Mouse (Mus musculus): ENCODE measurements at regions not wholly inside any gene's neighbourhood (a gene's known extent, or its start where the extent isn't known, plus 50 kb on each side); places are given as distances from the start of the nearest gene placed in this dataset.

DNA sequence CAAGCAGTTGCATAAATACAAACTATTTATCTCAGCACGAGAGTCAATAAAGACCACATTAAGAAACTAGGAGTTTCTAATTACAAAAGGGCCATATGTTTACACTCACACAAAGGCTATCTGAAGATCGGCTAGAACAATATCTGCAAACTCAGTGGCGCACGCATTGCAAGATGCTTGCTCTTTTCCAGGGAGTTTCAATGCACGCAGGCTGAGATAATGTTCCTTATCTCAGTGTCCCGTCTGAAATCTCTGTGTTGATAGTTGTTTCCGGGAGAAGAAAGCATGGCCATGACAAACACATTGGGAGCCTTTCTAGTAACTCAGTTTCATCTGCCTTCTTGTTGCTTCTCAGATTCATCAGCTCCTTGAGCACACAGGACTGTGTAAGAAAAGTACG lies 192.6 kb upstream of the Daam1 start:
- no peak for DNase-seq
- TF ChIP-seq POLR2A (IDR thresholded peaks at IDR 0.05; ENCODE audit: control insufficient read depth, extremely low read depth, insufficient read depth, low read length, poor library complexity) (no peak), CTCF (IDR thresholded peaks at IDR 0.05; ENCODE audit: borderline replicate concordance, control insufficient read depth, extremely low read depth, insufficient read depth, low read length, poor library complexity) (no peak)
- Histone ChIP-seq H3K27me3 (ENCODE audit: control insufficient read depth, insufficient read depth, low read length) (no peaks in the 10 kb centered on the region), H3K27ac (ENCODE audit: control insufficient read depth, insufficient read depth, low read length) (no peak overlapping the region), H3K4me3 (ENCODE audit: control insufficient read depth, insufficient read depth, low read length) (no peak overlapping the region), H3K4me1 (replicated peaks; ENCODE audit: control insufficient read depth, insufficient read depth, low read length) (no peaks in the 10 kb centered on the region), H3K36me3 (ENCODE audit: control insufficient read depth, insufficient read depth, low read length) (no peaks in the 10 kb centered on the region)
- 87% methylated on average over 8 of the region's 8 CpGs for WGBS

DNA sequence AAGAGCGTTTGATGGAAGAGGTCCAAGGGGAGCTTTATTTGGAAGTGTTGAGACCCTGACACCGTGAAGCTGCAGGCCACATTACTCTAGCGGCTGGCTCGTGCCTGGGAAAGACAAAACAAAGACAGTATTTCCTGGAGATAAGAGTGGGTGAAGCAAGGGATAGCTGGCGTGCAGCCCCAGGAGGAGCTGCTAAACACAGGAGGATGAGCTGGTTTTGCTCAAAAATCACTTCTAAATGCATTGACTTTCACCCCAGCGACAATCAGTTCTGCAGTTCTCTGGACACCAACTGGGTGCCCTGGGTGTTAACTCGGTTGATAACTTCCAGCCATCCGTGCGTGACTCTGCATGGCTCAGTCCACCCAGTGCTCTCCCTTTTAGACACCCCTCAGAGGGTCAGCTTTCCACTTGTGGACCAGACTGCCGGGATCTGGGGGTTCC lies 190.8 kb upstream of the Daam1 start:
- 84% methylated on average over 10 of the region's 10 CpGs for WGBS
- no peak for TF ChIP-seq CTCF (IDR thresholded peaks at IDR 0.05; ENCODE audit: borderline replicate concordance, control insufficient read depth, extremely low read depth, insufficient read depth, low read length, poor library complexity)

DNA sequence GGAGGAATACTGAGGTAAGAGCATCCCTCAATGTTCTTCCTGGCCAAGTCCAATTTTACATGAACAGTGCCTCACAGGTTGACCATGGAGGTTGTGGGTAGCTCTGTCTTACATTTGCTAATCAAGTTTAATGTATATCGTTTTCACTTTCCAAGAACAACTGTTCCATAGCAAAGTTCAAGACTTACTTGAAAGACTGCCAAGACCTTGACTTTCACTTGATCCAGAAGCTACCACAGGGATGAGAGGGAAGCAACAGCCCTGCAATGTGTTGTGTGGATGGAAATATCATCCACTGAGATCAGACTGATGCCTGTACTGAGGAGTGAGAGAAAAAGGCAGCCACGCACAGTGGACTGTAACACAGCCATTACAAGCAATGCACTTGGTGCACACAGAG lies 189.4 kb upstream of the Daam1 start:
- Histone ChIP-seq H3K4me3 (ENCODE audit: control insufficient read depth, insufficient read depth, low read length) (no peak overlapping the region), H3K4me1 (replicated peaks; ENCODE audit: control insufficient read depth, insufficient read depth, low read length) (no peaks in the 10 kb centered on the region), H3K27me3 (ENCODE audit: control insufficient read depth, insufficient read depth, low read length) (no peaks in the 10 kb centered on the region), H3K27ac (ENCODE audit: control insufficient read depth, insufficient read depth, low read length) (no peak overlapping the region), H3K36me3 (ENCODE audit: control insufficient read depth, insufficient read depth, low read length) (no peaks in the 10 kb centered on the region)
- no peak for DNase-seq
- 95% methylated on average over 2 of the region's 2 CpGs for WGBS
- TF ChIP-seq CTCF (IDR thresholded peaks at IDR 0.05; ENCODE audit: borderline replicate concordance, control insufficient read depth, extremely low read depth, insufficient read depth, low read length, poor library complexity) (no peak), POLR2A (IDR thresholded peaks at IDR 0.05; ENCODE audit: control insufficient read depth, extremely low read depth, insufficient read depth, low read length, poor library complexity) (no peak)

More for the DNA sequence above, 190.8 kb upstream of the Daam1 start:
- Histone ChIP-seq H3K4me1 (replicated peaks; ENCODE audit: control insufficient read depth, insufficient read depth, low read length) (no peaks in the 10 kb centered on the region), H3K27ac (ENCODE audit: control insufficient read depth, insufficient read depth, low read length) (no peak overlapping the region), H3K4me3 (ENCODE audit: control insufficient read depth, insufficient read depth, low read length) (no peak overlapping the region), H3K27me3 (ENCODE audit: control insufficient read depth, insufficient read depth, low read length) (no peaks in the 10 kb centered on the region), H3K36me3 (ENCODE audit: control insufficient read depth, insufficient read depth, low read length) (no peaks in the 10 kb centered on the region)
- no peak for DNase-seq

DNA sequence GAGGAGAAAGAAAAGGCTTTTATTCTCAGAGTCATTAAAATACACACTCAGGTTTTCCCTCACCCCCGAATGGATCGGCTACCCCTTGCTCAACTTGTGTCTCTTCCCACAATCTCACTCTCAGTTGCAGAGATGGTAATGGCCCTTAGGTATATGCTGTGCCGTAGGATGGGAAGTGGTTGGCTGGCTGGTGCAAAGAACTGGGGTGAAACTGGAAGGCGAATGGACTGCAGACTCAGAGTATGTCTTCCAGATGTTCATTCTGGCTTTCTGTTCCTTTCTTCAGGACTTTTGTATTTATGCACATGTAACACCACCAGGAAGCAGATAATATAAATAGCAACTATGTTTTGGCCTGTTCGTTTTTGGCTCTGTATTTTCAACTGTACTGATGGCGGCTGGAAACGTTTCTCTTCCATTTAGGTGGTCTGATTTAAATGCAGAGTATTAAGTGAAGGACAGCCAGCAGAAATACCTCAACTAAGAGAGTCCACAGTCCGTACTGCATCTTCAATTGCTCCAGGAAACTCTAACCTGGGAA lies 188.0 kb upstream of the Daam1 start:
- Histone ChIP-seq H3K4me3 (ENCODE audit: control insufficient read depth, insufficient read depth, low read length) (no peak overlapping the region), H3K27ac (ENCODE audit: control insufficient read depth, insufficient read depth, low read length) (no peak overlapping the region), H3K36me3 (ENCODE audit: control insufficient read depth, insufficient read depth, low read length) (no peaks in the 10 kb centered on the region), H3K4me1 (replicated peaks; ENCODE audit: control insufficient read depth, insufficient read depth, low read length) (no peaks in the 10 kb centered on the region), H3K27me3 (ENCODE audit: control insufficient read depth, insufficient read depth, low read length) (no peaks in the 10 kb centered on the region)
- no peak for DNase-seq
- TF ChIP-seq CTCF (IDR thresholded peaks at IDR 0.05; ENCODE audit: borderline replicate concordance, control insufficient read depth, extremely low read depth, insufficient read depth, low read length, poor library complexity), result no peak
- no peak for TF ChIP-seq POLR2A (IDR thresholded peaks at IDR 0.05; ENCODE audit: control insufficient read depth, extremely low read depth, insufficient read depth, low read length, poor library complexity)
- 87% methylated on average over 8 of the region's 8 CpGs for WGBS

DNA sequence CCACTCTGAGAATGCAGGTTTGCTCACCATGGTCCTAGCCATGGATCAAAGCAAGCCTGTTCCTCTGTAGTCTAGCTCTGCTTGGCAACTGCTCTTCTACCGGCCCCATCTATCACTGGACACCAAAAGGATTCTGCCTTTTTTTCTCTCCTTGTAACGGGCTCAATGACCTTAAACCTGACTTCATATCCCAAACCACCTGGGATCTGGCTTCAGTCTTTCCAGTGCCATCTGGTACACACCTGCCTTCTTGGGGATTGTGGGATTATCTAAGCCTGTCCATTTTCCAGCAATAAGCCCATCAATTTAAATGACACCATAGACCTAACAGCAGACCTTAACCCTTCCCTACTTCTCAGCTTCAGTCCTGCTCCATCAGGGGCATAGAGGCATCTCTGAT lies 179.6 kb upstream of the Daam1 start:
- no peaks in the 10 kb centered on the region for H3K27me3 ChIP-seq (ENCODE audit: control insufficient read depth, insufficient read depth, low read length)
- TF ChIP-seq CTCF (IDR thresholded peaks at IDR 0.05; ENCODE audit: borderline replicate concordance, control insufficient read depth, extremely low read depth, insufficient read depth, low read length, poor library complexity), result no peak
- TF ChIP-seq POLR2A (IDR thresholded peaks at IDR 0.05; ENCODE audit: control insufficient read depth, extremely low read depth, insufficient read depth, low read length, poor library complexity), result no peak
- no peaks in the 10 kb centered on the region for H3K4me1 ChIP-seq (replicated peaks; ENCODE audit: control insufficient read depth, insufficient read depth, low read length)
- H3K36me3 ChIP-seq (ENCODE audit: control insufficient read depth, insufficient read depth, low read length), result no peaks in the 10 kb centered on the region
- no peak overlapping the region for H3K4me3 ChIP-seq (ENCODE audit: control insufficient read depth, insufficient read depth, low read length)
- DNase-seq, result no peak
- H3K27ac ChIP-seq (ENCODE audit: control insufficient read depth, insufficient read depth, low read length), result no peak overlapping the region
- WGBS, result 79% methylated on average over 2 of the region's 2 CpGs

DNA sequence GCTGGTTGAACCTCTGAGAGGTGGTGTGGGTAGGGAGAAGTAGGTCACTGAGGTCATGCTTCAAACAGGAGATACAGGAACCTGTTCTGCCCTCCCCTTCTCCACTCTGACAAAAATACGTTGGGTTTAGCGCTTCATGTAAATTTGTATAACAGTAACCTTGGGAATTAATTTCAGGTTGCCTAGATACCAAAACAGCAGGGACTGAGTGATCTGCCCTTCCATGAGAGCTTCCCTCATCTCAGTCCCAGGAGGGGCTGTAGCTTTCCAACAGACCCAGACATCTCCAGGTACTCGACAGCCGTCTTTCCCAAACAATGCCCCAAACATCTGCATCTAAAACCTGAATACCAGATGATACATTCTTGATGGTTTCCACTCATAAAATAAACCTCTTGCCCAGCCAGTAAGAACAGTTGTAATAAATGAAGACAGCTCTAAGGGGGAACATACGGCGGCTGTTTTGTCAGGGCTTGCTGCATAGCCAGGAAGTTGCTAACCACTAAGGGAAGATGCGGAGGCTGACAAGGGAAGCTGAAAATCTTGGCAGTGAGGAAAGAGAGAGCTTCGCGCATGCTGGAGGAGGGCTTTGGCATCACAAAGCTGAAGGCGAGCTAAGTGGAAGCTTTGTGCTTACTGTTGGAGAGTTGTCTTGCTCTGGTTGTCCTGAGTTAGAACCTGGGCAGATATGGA lies 137.4 kb upstream of the Daam1 start:
- no peaks in the 10 kb centered on the region for H3K36me3 ChIP-seq (ENCODE audit: control insufficient read depth, insufficient read depth, low read length)
- DNase-seq, result no peak
- H3K27me3 ChIP-seq (ENCODE audit: control insufficient read depth, insufficient read depth, low read length), result no peaks in the 10 kb centered on the region
- no peaks in the 10 kb centered on the region for H3K4me1 ChIP-seq (replicated peaks; ENCODE audit: control insufficient read depth, insufficient read depth, low read length)
- WGBS, result 15% methylated on average over 10 of the region's 10 CpGs
- no peak for TF ChIP-seq POLR2A (IDR thresholded peaks at IDR 0.05; ENCODE audit: control insufficient read depth, extremely low read depth, insufficient read depth, low read length, poor library complexity)
- no peak for TF ChIP-seq CTCF (IDR thresholded peaks at IDR 0.05; ENCODE audit: borderline replicate concordance, control insufficient read depth, extremely low read depth, insufficient read depth, low read length, poor library complexity)
- no peak overlapping the region for H3K4me3 ChIP-seq (ENCODE audit: control insufficient read depth, insufficient read depth, low read length)
- H3K27ac ChIP-seq (ENCODE audit: control insufficient read depth, insufficient read depth, low read length), result no peak overlapping the region

DNA sequence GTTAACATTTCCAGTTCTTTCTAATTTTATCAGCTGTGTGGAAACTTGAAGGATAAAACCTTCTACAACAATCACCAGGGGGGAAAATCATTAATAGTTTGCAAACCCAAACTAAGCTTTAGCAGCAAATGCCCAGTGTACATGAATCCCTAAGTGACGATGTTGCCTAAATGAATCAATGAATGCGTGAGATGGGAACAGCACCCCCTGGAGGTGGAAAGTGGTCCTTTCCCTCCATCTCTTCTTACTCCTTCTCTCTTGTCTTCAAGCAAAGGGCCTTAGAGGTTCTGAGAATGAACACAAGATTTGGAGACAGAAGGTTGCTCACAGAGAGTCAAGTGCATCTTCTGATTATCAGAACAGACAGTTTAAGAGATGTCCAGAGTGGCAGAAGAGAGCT lies 129.1 kb upstream of the Daam1 start:
- Histone ChIP-seq H3K27me3 (ENCODE audit: control insufficient read depth, insufficient read depth, low read length) (no peaks in the 10 kb centered on the region), H3K27ac (ENCODE audit: control insufficient read depth, insufficient read depth, low read length) (no peak overlapping the region), H3K4me1 (replicated peaks; ENCODE audit: control insufficient read depth, insufficient read depth, low read length) (no peaks in the 10 kb centered on the region), H3K36me3 (ENCODE audit: control insufficient read depth, insufficient read depth, low read length) (no peaks in the 10 kb centered on the region), H3K4me3 (ENCODE audit: control insufficient read depth, insufficient read depth, low read length) (no peak overlapping the region)
- DNase-seq, result no peak
- 91% methylated on average over 2 of the region's 2 CpGs for WGBS
- TF ChIP-seq POLR2A (IDR thresholded peaks at IDR 0.05; ENCODE audit: control insufficient read depth, extremely low read depth, insufficient read depth, low read length, poor library complexity), result no peak
- no peak for TF ChIP-seq CTCF (IDR thresholded peaks at IDR 0.05; ENCODE audit: borderline replicate concordance, control insufficient read depth, extremely low read depth, insufficient read depth, low read length, poor library complexity)
